Mouse (Mus musculus): Measurements from ENCODE around the gene Phf3.

GRCm38 (mm10) chr1:30771772-30772171, 101.9 kb downstream of the Phf3 start:
- TF ChIP-seq CTCF (conservative IDR thresholded peaks at IDR 0.05; ENCODE audit: low read length): no peak
- no peak for TF ChIP-seq NANOG (IDR thresholded peaks at IDR 0.05; ENCODE audit: borderline replicate concordance, low read length)
